Mouse (Mus musculus) left cerebral cortex, postnatal 25 days (tissue): ENCODE measurements at regions not wholly inside any gene's neighbourhood (a gene's known extent, or its start where the extent isn't known, plus 50 kb on each side); places are given as distances from the start of the nearest gene placed in this dataset.

Experiments
- DNase-seq, 2 experiments: peaks; one replicate each; pipeline ENCODE4 v3.0.0; 2022; ENCODE audit warnings: low spot score in 2 of 2, mixed read lengths in 1 of 2
- intact Hi-C: fragments of 180-260 bp; cut with DNase I; formaldehyde crosslinking; loops from one replicate; pipeline ENCODE4 v1.15.1; 2025

- DNase-seq: no peak
- intact Hi-C loops: no loop called here
Observed at GRCm38 (mm10) chr4:46257061-46257795, 61.1 kb upstream of the Xpa start.

- peak; percentile 26 to 46 for DNase-seq
- intact Hi-C loops: no loop called here
Observed at GRCm38 (mm10) chr4:46258774-46259173, 62.7 kb upstream of the Xpa start.

- intact Hi-C loops: no loop called here
- DNase-seq: no peak
Observed at GRCm38 (mm10) chr4:46268564-46269247, 72.6 kb upstream of the Xpa start.

- intact Hi-C loops: no loop called here
- DNase-seq: no peak
Observed at GRCm38 (mm10) chr4:46271066-46271465, 72.3 kb upstream of the Foxe1 start.

GRCm38 (mm10) chr4:46275773-46276172, 67.6 kb upstream of the Foxe1 start:
- intact Hi-C loops: no loop called here
- no peak for DNase-seq

GRCm38 (mm10) chr4:46276851-46277581, 66.4 kb upstream of the Foxe1 start:
- intact Hi-C loops: no loop called here
- no peak for DNase-seq

- intact Hi-C loops: no loop called here
- DNase-seq: no peak
Observed at GRCm38 (mm10) chr4:46286955-46287354, 56.5 kb upstream of the Foxe1 start.

GRCm38 (mm10) chr4:46291620-46292254, 51.7 kb upstream of the Foxe1 start:
- intact Hi-C loops: no loop called here
- DNase-seq: no peak
